Mouse (Mus musculus): ENCODE measurements around the gene Bola2.
A peak's percentile ranks its signal among the peaks of the same experiment; 100 is the strongest.
"Not testable (repeated sequence)": the region's sequence is repeated elsewhere in the genome, so short reads cannot be mapped to it uniquely, and the experiment has no call there.

Gene Bola2

GRCm38 (mm10) chr7:126710266-126710665, 15.1 kb downstream of the Bola2 start:
- peak in 1 of 2 experiments; percentile 51 for DNase-seq

GRCm38 (mm10) chr7:126711910-126712309, 16.7 kb downstream of the Bola2 start:
- DNase-seq, result peak; percentile 46 to 71

GRCm38 (mm10) chr7:126715679-126716078, 20.5 kb downstream of the Bola2 start:
- DNase-seq, result no peak

- no peak for DNase-seq
Observed at GRCm38 (mm10) chr7:126717566-126717965, 22.4 kb downstream of the Bola2 start.

- DNase-seq, result no peak
Observed at GRCm38 (mm10) chr7:126718787-126719337, 23.7 kb downstream of the Bola2 start.

- DNase-seq, result no peak
Observed at GRCm38 (mm10) chr7:126721635-126722034, 26.4 kb downstream of the Bola2 start.

- no peak for DNase-seq
Observed at GRCm38 (mm10) chr7:126725077-126725476, 29.9 kb downstream of the Bola2 start.

- DNase-seq, result no peak
Observed at GRCm38 (mm10) chr7:126725667-126726066, 30.5 kb downstream of the Bola2 start.

GRCm38 (mm10) chr7:126730256-126730789, 35.1 kb downstream of the Bola2 start:
- not testable (repeated sequence) for DNase-seq

GRCm38 (mm10) chr7:126736122-126736521, 40.9 kb downstream of the Bola2 start:
- DNase-seq, result no peak

- no peak for DNase-seq
Observed at GRCm38 (mm10) chr7:126739551-126739950, 44.4 kb downstream of the Bola2 start.

- no peak for DNase-seq
Observed at GRCm38 (mm10) chr7:126740132-126740735, 45.0 kb downstream of the Bola2 start.

GRCm38 (mm10) chr7:126740977-126741376, 45.8 kb downstream of the Bola2 start:
- DNase-seq, result no peak

GRCm38 (mm10) chr7:126741452-126741851, 46.3 kb downstream of the Bola2 start:
- no peak for DNase-seq

- no peak for DNase-seq
Observed at GRCm38 (mm10) chr7:126741964-126742482, 46.8 kb downstream of the Bola2 start.

- DNase-seq, result no peak
Observed at GRCm38 (mm10) chr7:126746066-126746465, 50.9 kb downstream of the Bola2 start.

GRCm38 (mm10) chr7:126746798-126747197, 51.6 kb downstream of the Bola2 start:
- peak in 1 of 2 experiments; percentile 18 for DNase-seq

GRCm38 (mm10) chr7:126748824-126749223, 53.6 kb downstream of the Bola2 start:
- DNase-seq, result no peak

Measured in thymus, postnatal 36 days (tissue).